Mouse (Mus musculus): ENCODE results near the gene Arid3a. TPM values are rescaled to one million over a fixed set of nuclear protein-coding genes. Genes with fewer than 3 reads are reported as not detected.
A peak's percentile ranks its signal among the peaks of the same experiment; 100 is the strongest.

Gene Arid3a
- polyA plus RNA-seq, 1 experiment from 2014 or later = 7.0 TPM

DNA sequence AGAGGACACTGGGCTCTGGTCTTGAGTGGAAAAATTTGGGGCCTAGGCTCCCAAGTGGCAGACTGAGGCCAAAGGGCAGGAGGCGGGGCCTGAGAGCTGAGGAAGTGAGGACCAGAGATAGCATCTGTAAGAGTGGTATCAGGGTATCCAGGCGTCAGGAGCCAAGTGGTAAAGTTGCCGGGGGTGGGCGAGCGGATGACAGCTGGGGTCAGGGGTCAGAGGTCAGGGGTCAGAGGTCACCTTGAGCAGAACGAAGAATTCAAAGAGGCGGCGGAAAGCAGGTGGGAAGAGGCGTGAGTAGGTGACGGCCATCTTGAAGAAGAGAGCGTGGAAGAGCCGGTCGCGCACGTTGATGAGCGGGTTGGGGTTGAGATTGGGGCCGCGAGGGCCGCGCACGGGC, 56.8 kb downstream of the Arid3a start:
- Histone ChIP-seq H3K4me2 (replicated peaks) (peak overlapping the region; percentile 93), H3K27me3 (no peaks in the 10 kb centered on the region), H3K9me3 (replicated peaks) (no peaks in the 10 kb centered on the region), H3K27ac (replicated peaks) (peak overlapping the region; percentile 99), H3K4me3 (replicated peaks) (peak overlapping the region; percentile 78), H3K4me1 (peaks cover 58% of the 10 kb centered on the region), H3K36me3 (peaks cover 10% of the 10 kb centered on the region), H3K9ac (peak overlapping the region; percentile 85)
- WGBS = 2% methylated on average over 21 of the region's 21 CpGs
- ATAC-seq (ENCODE audit: insufficient number of reproducible peaks, low FRiP score, low TSS enrichment, low read depth) = no peak

DNA sequence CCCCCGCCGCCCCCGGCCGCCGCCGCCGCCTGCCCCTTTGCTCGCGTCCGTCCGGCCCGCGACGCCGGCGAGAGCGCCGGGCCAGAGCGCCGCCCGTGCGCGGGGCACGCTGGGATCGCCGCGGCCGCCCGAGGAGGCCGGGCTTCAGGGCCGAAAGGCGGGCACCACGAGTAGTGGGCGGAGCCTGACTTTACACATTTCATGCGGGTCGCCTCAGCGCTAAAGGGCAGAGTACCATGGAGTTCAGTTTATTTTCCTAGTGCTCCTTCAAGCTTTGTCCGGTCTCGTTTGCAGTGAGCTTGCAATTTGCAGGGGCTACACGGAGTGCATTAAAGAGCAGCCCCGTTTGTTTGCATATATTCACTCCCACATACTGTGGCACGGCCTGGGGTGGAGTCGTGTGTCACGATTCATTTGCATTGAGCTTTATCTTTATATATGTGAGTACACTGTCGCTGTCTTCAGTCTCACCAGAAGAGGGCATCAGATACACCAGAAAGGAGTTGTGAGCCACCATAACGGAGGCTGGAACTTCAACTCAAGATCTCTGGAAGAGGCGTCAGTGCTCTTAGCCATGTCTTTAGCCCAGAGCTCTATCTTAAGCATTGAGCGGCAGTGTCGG, 57.5 kb downstream of the Arid3a start, which contains the start of gene Tmem259:
TSS of gene Tmem259 (minus strand) at position 136 of the 622 bp plus-strand sequence.
- peak within 1 kb of the TSS; percentile 78 for H3K4me3 ChIP-seq (replicated peaks)
- peak within 1 kb of the TSS; percentile 85 for H3K9ac ChIP-seq
- H3K4me2 ChIP-seq (replicated peaks) = peak within 1 kb of the TSS; percentile 93
- WGBS = under 1% methylated on average over 48 of the region's 49 CpGs
- no peaks in the 10 kb centered on the region for H3K9me3 ChIP-seq (replicated peaks)
- no peaks in the 10 kb centered on the region for H3K27me3 ChIP-seq
- peak within 1 kb of the TSS; percentile 99 for H3K27ac ChIP-seq (replicated peaks)
- peak; percentile 75 for ATAC-seq (ENCODE audit: insufficient number of reproducible peaks, low FRiP score, low TSS enrichment, low read depth)
- H3K4me1 ChIP-seq = peaks cover 65% of the 10 kb centered on the region
- peaks cover 5% of the 10 kb centered on the region; the same call in 1 of the 2 replicates for H3K36me3 ChIP-seq

DNA sequence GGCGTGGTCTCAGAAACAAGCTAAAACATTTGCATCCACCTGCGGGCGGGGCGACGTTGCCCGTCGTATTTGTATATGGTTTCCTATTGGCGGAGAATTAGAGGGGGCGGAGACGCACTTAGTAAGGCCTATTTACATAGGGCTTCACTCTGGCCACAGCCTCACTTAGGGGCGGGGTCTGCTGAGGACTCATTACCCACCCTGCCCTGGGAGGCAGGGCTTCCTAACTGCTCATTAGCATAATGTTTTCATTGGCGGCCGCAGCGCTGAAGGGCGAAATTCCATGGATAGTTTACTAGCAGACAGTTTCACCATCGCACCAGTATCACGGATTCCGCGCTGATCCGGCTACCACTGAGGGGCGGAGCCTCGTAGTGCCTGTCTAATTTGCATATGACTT, 58.0 kb downstream of the Arid3a start:
- H3K27me3 ChIP-seq = no peaks in the 10 kb centered on the region
- peak overlapping the region; percentile 99 for H3K27ac ChIP-seq (replicated peaks)
- H3K4me3 ChIP-seq (replicated peaks) = peak overlapping the region; percentile 78
- H3K36me3 ChIP-seq = peaks cover 5% of the 10 kb centered on the region; the same call in 1 of the 2 replicates
- peak overlapping the region; percentile 93 for H3K4me2 ChIP-seq (replicated peaks)
- no peaks in the 10 kb centered on the region for H3K9me3 ChIP-seq (replicated peaks)
- ATAC-seq (ENCODE audit: insufficient number of reproducible peaks, low FRiP score, low TSS enrichment, low read depth) = peak; percentile 94
- peak overlapping the region; percentile 45 for H3K9ac ChIP-seq
- H3K4me1 ChIP-seq = peaks cover 68% of the 10 kb centered on the region
- WGBS = under 1% methylated on average over 22 of the region's 22 CpGs

DNA sequence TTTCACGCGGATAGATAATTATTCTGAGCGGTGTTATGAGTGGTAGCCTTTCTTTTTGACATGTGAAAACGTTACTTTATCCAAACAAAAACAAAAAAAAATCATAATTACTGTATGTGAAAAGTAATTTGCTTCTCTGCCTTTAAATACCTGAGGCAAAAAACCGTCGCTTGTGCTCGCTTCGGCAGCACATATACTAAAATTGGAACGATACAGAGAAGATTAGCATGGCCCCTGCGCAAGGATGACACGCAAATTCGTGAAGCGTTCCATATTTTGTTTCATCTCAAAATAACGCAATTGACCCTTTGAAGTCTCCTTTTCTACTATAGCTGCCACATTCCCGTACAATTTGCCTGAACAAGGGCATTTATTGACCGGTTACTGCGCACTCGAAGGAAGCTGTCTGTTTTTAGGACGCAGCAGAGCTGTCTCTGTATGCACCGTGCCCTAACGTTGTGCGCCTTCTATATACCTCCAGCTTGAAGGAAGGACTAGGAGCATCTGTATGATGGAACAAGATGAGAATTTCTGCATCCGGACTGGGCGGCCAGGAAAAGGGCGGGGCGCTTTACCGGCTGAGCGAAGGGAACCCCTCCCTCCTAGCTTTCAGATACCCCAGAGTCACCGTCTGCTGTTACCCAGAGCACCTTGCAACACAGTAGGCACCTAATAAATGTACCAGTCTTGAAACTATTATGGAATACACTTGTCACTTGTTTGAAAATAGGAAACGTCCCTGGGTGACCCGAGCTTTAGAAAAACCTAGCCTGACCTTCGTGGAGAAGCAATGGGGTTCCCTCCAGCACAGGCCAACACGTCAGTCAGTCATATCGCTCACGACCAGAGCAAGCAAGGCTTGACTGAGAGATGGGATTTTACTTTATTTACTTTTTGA, 58.7 kb downstream of the Arid3a start:
- Histone ChIP-seq H3K4me2 (replicated peaks) (peak overlapping the region; percentile 93), H3K36me3 (peaks cover 5% of the 10 kb centered on the region; the same call in 1 of the 2 replicates), H3K27me3 (no peaks in the 10 kb centered on the region), H3K9me3 (replicated peaks) (no peaks in the 10 kb centered on the region), H3K27ac (replicated peaks) (peak overlapping the region; percentile 99), H3K4me3 (replicated peaks) (peak overlapping the region; percentile 78), H3K9ac (peak overlapping the region; percentile 45), H3K4me1 (peaks cover 69% of the 10 kb centered on the region)
- ATAC-seq (ENCODE audit: insufficient number of reproducible peaks, low FRiP score, low TSS enrichment, low read depth) = no peak
- 3% methylated on average over 35 of the region's 35 CpGs for WGBS

DNA sequence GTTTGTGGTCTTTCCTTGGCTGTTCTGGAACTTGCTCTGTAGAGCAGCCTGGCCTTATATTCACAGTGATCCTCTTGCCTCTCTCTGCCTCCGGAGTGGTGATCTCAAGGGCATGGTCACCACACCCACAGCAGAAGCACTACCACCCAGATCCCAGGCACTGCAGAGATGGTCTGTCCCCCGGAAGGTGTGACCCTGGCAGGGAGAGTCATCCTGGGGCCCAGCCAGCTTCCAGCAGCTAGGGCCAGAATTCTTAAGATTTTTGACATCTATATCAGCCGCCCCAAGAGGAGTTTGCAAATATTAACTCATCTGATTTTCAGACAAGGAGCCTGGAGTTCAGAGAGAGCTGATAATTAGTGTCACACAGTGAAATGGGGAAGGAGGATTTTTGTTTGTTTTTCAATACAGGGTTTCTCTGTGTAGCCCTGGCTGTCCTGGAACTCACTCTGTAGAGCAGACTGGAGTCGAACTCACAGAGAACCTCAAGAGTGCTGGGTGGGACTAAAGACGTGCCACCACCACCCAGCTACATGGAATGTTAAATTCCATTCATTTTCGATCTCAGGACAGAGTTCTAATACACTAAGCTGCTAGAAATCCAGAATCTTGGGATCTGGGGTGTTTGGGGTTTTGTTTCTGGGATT, 59.5 kb downstream of the Arid3a start:
- Histone ChIP-seq H3K9ac (no peak overlapping the region; the same call in 1 of the 2 replicates), H3K4me3 (replicated peaks) (peak overlapping the region; percentile 90), H3K9me3 (replicated peaks) (no peaks in the 10 kb centered on the region), H3K4me1 (peaks cover 69% of the 10 kb centered on the region), H3K27me3 (no peaks in the 10 kb centered on the region), H3K36me3 (peaks cover 7% of the 10 kb centered on the region), H3K27ac (replicated peaks) (peak overlapping the region; percentile 99), H3K4me2 (replicated peaks) (peak overlapping the region; percentile 93)
- 22% methylated on average over 6 of the region's 6 CpGs for WGBS
- ATAC-seq (ENCODE audit: insufficient number of reproducible peaks, low FRiP score, low TSS enrichment, low read depth) = no peak

DNA sequence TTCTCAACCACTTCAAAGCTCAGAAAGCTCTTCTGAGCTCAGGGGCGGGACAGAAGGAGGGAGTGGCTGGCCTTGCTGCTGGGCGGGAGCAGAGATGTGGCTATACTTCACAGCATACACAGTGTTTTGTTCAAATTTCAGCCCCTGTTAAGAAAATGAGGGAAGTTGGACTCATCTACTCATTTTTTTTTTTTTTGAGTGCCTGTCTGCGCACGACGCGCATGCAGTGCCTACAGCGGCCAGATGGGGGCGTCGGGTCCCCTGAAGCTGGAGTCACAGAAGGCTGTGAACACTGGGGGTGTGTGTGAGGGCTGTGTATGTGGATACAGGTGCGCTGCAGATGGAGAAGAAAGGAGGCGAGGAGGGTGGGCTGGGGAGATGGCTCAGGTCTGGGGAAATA, 60.1 kb downstream of the Arid3a start:
- Histone ChIP-seq H3K4me1 (peaks cover 64% of the 10 kb centered on the region), H3K9ac (no peak overlapping the region), H3K27me3 (no peaks in the 10 kb centered on the region), H3K27ac (replicated peaks) (peak overlapping the region; percentile 99), H3K9me3 (replicated peaks) (no peaks in the 10 kb centered on the region), H3K4me2 (replicated peaks) (peak overlapping the region; percentile 93), H3K4me3 (replicated peaks) (peak overlapping the region; percentile 90), H3K36me3 (peaks cover 14% of the 10 kb centered on the region)
- WGBS = 2% methylated on average over 11 of the region's 11 CpGs
- no peak for ATAC-seq (ENCODE audit: insufficient number of reproducible peaks, low FRiP score, low TSS enrichment, low read depth)

DNA sequence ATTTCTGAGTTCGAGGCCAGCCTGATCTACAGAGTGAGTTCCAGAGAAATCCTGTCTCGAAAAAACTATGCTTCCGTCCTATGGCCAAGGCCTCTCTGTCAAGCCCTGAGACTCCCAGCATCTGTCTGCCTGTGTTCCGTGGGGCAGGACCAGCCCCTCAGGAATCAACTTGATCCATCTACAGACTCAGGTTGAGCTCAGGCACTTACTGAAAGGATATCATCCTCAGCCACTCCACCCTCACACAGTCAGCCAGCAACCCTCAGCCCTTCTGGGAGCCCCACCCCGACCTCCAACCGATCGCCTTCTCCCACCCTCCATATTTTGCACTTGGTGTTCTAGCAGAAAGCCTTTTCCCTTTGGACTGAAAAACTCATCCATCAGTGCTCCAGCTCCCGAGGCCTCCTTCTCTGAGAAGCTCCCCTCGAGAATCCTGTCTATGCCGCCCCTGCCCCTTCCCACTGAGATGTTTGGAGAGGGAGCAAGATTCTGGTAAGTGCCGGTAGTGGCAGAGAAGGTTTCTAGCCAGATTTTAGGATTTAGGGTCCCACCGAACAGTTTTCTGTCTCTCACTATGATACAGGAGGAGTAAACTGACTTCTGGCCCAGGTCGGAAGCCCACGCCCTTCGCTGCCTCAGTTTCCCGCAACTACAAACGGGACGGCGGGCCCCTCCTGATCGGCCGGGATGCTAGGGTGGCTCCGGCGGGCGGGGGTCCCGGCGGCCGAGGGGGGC, 61.1 kb downstream of the Arid3a start:
- peaks cover 56% of the 10 kb centered on the region for H3K4me1 ChIP-seq
- H3K4me3 ChIP-seq (replicated peaks) = peak overlapping the region; percentile 90
- 7% methylated on average over 27 of the region's 27 CpGs for WGBS
- no peaks in the 10 kb centered on the region for H3K27me3 ChIP-seq
- H3K9me3 ChIP-seq (replicated peaks) = no peaks in the 10 kb centered on the region
- peak overlapping the region; percentile 93 for H3K4me2 ChIP-seq (replicated peaks)
- peak overlapping the region; percentile 99 for H3K27ac ChIP-seq (replicated peaks)
- peaks cover 23% of the 10 kb centered on the region for H3K36me3 ChIP-seq
- no peak for ATAC-seq (ENCODE audit: insufficient number of reproducible peaks, low FRiP score, low TSS enrichment, low read depth)
- H3K9ac ChIP-seq = peak overlapping the region; percentile 86

DNA sequence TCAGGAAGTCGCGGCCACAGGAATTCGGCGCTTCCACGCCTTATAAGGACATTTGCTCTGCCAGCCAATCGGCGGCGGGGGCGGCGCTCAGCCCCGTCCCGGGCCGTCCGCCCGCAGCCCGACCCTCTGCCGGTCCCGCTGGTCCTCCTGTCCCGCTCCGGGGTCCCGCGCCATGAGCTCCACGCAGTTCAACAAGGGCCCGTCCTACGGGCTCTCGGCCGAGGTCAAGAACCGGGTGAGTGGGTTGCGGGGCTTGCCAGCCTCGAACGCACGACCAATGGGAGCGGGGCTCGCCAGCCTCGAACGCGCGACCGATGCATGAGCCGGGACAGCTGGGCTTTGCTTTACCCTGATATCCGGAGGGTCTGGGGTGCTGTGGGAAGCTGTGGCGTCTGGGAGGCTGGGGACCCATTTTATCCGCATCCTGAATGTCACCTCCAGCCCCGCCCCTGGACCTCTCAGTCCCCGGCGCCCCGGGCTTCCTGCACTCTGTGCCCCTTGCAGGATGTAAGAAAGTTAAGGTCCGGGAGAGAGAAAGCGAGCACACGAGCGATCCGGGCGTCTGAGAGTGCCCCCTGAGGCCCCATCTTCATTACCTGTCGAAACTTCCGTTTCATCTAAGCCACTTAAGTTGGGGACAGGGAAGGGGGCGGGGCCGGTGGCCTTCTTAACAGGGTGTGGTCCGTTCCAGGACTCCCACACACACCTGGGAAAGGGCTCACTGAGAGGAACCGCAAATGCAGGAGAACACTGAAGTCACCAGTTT, 61.8 kb downstream of the Arid3a start, which contains the start of gene Cnn2:
TSS of gene Cnn2 (plus strand) at position 79 of the 766 bp plus-strand sequence.
- under 1% methylated on average over 58 of the region's 59 CpGs for WGBS
- H3K4me2 ChIP-seq (replicated peaks) = peak within 1 kb of the TSS; percentile 93
- ATAC-seq (ENCODE audit: insufficient number of reproducible peaks, low FRiP score, low TSS enrichment, low read depth) = peak; percentile 25; the same call in 1 of the 2 replicates
- no peaks in the 10 kb centered on the region for H3K9me3 ChIP-seq (replicated peaks)
- H3K27me3 ChIP-seq = no peaks in the 10 kb centered on the region
- peak within 1 kb of the TSS; percentile 86 for H3K9ac ChIP-seq
- peak within 1 kb of the TSS; percentile 90 for H3K4me3 ChIP-seq (replicated peaks)
- H3K4me1 ChIP-seq = peaks cover 49% of the 10 kb centered on the region
- peaks cover 31% of the 10 kb centered on the region for H3K36me3 ChIP-seq
- H3K27ac ChIP-seq (replicated peaks) = peak within 1 kb of the TSS; percentile 99

DNA sequence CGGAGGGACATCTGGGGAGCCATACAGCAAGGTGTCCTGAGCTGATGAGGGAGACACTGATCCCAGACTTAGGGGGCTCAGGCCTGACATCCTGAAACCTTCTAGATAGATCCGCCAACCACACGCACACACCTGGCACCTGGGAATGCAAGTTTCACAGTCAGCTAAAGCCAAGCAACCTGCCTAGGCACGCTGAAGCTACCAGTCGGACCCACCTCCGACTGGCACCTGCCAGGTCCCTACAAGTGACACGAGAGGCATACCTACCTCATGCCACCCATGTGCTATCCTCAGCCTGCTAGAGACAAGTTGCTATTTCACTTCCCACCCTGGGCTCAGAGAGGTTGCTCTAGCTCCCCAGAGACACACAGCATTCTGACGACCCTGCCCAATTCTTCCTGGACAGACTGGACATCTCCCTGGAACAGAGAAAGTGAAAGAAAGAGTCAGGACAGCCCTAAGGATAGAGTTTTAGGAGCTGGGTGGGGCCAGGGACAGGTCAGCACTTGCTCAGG, 62.5 kb downstream of the Arid3a start:
- H3K4me1 ChIP-seq = peaks cover 51% of the 10 kb centered on the region
- peak overlapping the region; percentile 93 for H3K4me2 ChIP-seq (replicated peaks)
- H3K9ac ChIP-seq = peak overlapping the region; percentile 86
- H3K4me3 ChIP-seq (replicated peaks) = peak overlapping the region; percentile 90
- H3K36me3 ChIP-seq = peaks cover 37% of the 10 kb centered on the region
- H3K27me3 ChIP-seq = no peaks in the 10 kb centered on the region
- no peak for ATAC-seq (ENCODE audit: insufficient number of reproducible peaks, low FRiP score, low TSS enrichment, low read depth)
- H3K9me3 ChIP-seq (replicated peaks) = no peaks in the 10 kb centered on the region
- H3K27ac ChIP-seq (replicated peaks) = peak overlapping the region; percentile 99
- 16% methylated on average over 8 of the region's 8 CpGs for WGBS

DNA sequence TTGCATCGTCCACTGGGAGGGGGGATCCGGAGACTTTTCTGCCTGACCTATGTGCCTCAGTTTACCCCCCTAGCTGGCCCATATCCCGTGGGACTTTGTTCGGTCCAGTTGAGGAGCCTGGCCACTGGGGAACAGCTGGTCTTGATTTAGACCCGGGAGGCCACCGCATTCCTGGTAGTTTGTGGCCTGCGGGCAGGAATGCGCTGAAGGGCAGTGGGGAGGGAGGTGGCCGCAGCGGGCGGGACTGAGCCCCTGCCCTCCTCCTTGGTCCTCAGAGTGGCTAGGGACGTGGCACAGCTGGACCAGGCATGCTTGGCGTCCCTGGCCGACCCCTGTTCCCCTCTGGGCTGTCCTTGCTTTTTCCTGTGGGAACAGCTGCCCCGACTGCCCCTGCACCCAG, 63.0 kb downstream of the Arid3a start:
- Histone ChIP-seq H3K9ac (peak overlapping the region; percentile 86), H3K4me3 (replicated peaks) (peak overlapping the region; percentile 90), H3K4me2 (replicated peaks) (peak overlapping the region; percentile 93), H3K27me3 (no peaks in the 10 kb centered on the region), H3K36me3 (peaks cover 43% of the 10 kb centered on the region), H3K9me3 (replicated peaks) (no peaks in the 10 kb centered on the region), H3K4me1 (peaks cover 55% of the 10 kb centered on the region), H3K27ac (replicated peaks) (peak overlapping the region; percentile 99)
- ATAC-seq (ENCODE audit: insufficient number of reproducible peaks, low FRiP score, low TSS enrichment, low read depth) = no peak
- 11% methylated on average over 15 of the region's 15 CpGs for WGBS

Measured in embryonic facial prominence, embryonic 15.5 days (tissue).